Mouse (Mus musculus): ENCODE data around the gene Esr2.
"Not testable (repeated sequence)": the region's sequence is repeated elsewhere in the genome, so short reads cannot be mapped to it uniquely, and the experiment has no call there.

- not testable (repeated sequence) for TF ChIP-seq POLR2A (IDR thresholded peaks at IDR 0.05; ENCODE audit: borderline replicate concordance, extremely low read depth, low read depth, low read length); CTCF (IDR thresholded peaks at IDR 0.05; ENCODE audit: insufficient read depth, low read length)
These were observed 45.0 kb upstream of the Esr2 start for GRCm38 (mm10) chr12:76222104-76222503.

All from lung, adult 2 months (tissue).